Comparison of ENCODE assay signal across 8 mouse cellular contexts in the genomic region with DNA sequence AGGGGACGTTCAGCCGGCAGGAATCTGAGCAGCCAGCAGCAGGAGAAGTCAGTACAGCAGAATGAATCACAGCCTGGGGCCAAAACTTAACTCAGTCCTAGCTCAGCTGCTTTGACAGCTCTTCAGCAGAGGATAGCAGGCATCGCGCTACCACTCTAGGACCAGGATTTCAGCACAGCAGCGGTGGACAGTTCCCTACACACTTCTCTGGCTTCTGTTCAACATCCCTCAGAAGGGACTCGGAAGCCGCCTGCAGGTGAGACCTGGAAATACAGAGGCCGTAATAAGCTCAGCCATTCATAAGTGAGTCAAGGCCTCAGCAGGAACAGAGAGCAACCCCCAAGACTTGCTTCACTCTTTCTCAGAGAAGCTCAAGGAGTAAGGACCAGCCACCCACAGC.
A peak's percentile ranks its signal among the peaks of the same experiment; 100 is the strongest.
DNase-seq lines count a peak whose midpoint lies in the region; ATAC-seq and TF ChIP-seq lines count a peak whose summit lies in the region.

No protein-coding gene starts in this region.

- peak; percentile 55; the same call in 1 of the 2 replicates for TF ChIP-seq EP300 in heart, adult 2 months (IDR thresholded peaks at IDR 0.05; ENCODE audit: insufficient read depth, low read depth, low read length)

- no peaks in the 10 kb centered on the region for H3K27me3 ChIP-seq in heart, adult 2 months (ENCODE audit: control insufficient read depth, insufficient read depth, low read length)

- TF ChIP-seq CTCF in cortical plate, adult 2 months (IDR thresholded peaks at IDR 0.05; ENCODE audit: extremely low read depth, insufficient read depth, low read length): peak; percentile 60
- TF ChIP-seq CTCF in heart, adult 2 months (IDR thresholded peaks at IDR 0.05): peak; percentile 84

- no peak for TF ChIP-seq POLR2A in cortical plate, adult 2 months (IDR thresholded peaks at IDR 0.05; ENCODE audit: extremely low read depth, insufficient read depth, low read length)
- TF ChIP-seq POLR2A in heart, adult 2 months (IDR thresholded peaks at IDR 0.05; ENCODE audit: insufficient read depth, low read depth, low read length): no peak

- ATAC-seq in activated CD4-positive, CD25-positive, alpha-beta regulatory T cell, adult 4 months: peak; percentile 23

- intact Hi-C loops in heart, adult 2 months (cut with DNase I): loop anchor here (1.0 to 5.0 kb wide), 2 partner anchors 145 to 534 kb away; no protein-coding TSS in a partner anchor

- H3K4me3 ChIP-seq in cortical plate, adult 2 months (ENCODE audit: insufficient read depth, low read length): no peak overlapping the region
- no peak overlapping the region for H3K4me3 ChIP-seq in heart, adult 2 months

- DNase-seq in CD4-positive helper T cell, adult 2 months (ENCODE audit: low read depth, low spot score): peak; percentile 55
- DNase-seq in heart, adult 2 months: peak; percentile 47 to 75
- peak; percentile 11 for DNase-seq in large intestine, adult 2 months (ENCODE audit: low read depth, low spot score)
- DNase-seq in lung, postnatal 14 days: peak; percentile 79
- DNase-seq in right cerebral cortex, postnatal 25 days: peak; percentile 23
- DNase-seq in yolk sac, embryonic 10.5 days (ENCODE audit: low spot score): peak; percentile 63

- no peaks in the 10 kb centered on the region for H3K4me1 ChIP-seq in cortical plate, adult 2 months (ENCODE audit: control insufficient read depth, insufficient read depth, low read length)
- no peaks in the 10 kb centered on the region for H3K4me1 ChIP-seq in heart, adult 2 months (ENCODE audit: control insufficient read depth, insufficient read depth, low read length)

- no peaks in the 10 kb centered on the region for H3K79me2 ChIP-seq in heart, adult 2 months (replicated peaks; ENCODE audit: control insufficient read depth, insufficient read depth, low read length)

- no peak overlapping the region for H3K27ac ChIP-seq in cortical plate, adult 2 months (ENCODE audit: insufficient read depth, low read length)
- H3K27ac ChIP-seq in heart, adult 2 months: no peak overlapping the region

- no peak overlapping the region for H3K9ac ChIP-seq in heart, adult 2 months (ENCODE audit: low read depth, low read length)

- WGBS in heart, adult 2 months: 3% methylated on average over 8 of the region's 8 CpGs
- 6% methylated on average over 8 of the region's 8 CpGs for WGBS in large intestine, adult 2 months

- no peaks in the 10 kb centered on the region for H3K36me3 ChIP-seq in heart, adult 2 months (ENCODE audit: control insufficient read depth, insufficient read depth, low read length)

Comparison
In these comparisons a context has a peak if more than half of its experiments do, and no peak if none do; other contexts are left out.
1. DNase-seq: peak in every context shown above with its lines; median percentile 79 in lung, postnatal 14 days; 63 in yolk sac, embryonic 10.5 days; 61 in heart, adult 2 months; 55 in CD4-positive helper T cell, adult 2 months; 23 in right cerebral cortex, postnatal 25 days; 11 in large intestine, adult 2 months.